33 mouse cellular contexts compared by ENCODE assay signal in the genomic region with DNA sequence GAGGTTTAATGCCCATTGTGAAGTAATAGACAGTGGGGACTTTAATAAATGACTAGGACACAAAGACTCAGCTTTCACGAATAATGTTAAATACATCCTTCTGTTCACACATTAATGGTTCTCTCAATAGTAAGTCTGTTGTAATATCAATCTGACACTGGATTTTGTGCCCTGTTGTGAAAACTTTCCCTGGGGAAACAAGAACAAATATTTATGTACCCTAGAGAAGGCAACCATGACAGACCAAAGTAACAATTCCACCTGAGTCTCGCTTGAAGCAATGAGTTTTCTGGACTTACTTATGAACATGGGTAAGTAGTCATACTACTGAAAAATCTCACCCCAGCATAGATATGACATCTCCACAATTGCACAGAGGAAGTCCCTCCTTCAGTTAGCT.
"Had no signal": no experiment of that assay in that cellular context is flagged by ENCODE, and none has a peak within 500 bp of the region (broad histone marks: within the 10 kb centered on the region; RNA-seq: fewer than 3 reads in every experiment).

No protein-coding gene starts in this region.

- H3K9me3 ChIP-seq: heart, embryonic 10.5 days; heart, embryonic 12.5 days; heart, embryonic 13.5 days; heart, embryonic 15.5 days; hindbrain, embryonic 10.5 days; hindbrain, embryonic 12.5 days; hindbrain, embryonic 13.5 days; hindbrain, embryonic 15.5 days; intestine, embryonic 15.5 days; kidney, embryonic 15.5 days had no signal

- H3K27me3 ChIP-seq: heart, embryonic 12.5 days; heart, embryonic 13.5 days; heart, embryonic 15.5 days; hindbrain, embryonic 12.5 days; hindbrain, embryonic 13.5 days; hindbrain, embryonic 15.5 days; intestine, embryonic 15.5 days; kidney, embryonic 15.5 days had no signal

- H3K4me3 ChIP-seq: heart, embryonic 10.5 days; heart, embryonic 12.5 days; heart, embryonic 13.5 days; heart, embryonic 15.5 days; hindbrain, embryonic 10.5 days; hindbrain, embryonic 12.5 days; hindbrain, embryonic 13.5 days; hindbrain, embryonic 15.5 days; intestine, embryonic 15.5 days; kidney, embryonic 15.5 days; layer of hippocampus, adult 2 months had no signal

- H3K27ac ChIP-seq: heart, embryonic 10.5 days; heart, embryonic 13.5 days; heart, embryonic 15.5 days; hindbrain, embryonic 10.5 days; hindbrain, embryonic 12.5 days; hindbrain, embryonic 13.5 days; hindbrain, embryonic 14.5 days; hindbrain, embryonic 15.5 days; hindbrain, postnatal 0 days; intestine, embryonic 15.5 days; kidney, embryonic 15.5 days; layer of hippocampus, adult 2 months had no signal

- H3K9ac ChIP-seq: heart, embryonic 12.5 days; heart, embryonic 13.5 days; heart, embryonic 15.5 days; hindbrain, embryonic 12.5 days; hindbrain, embryonic 13.5 days; hindbrain, embryonic 14.5 days; hindbrain, embryonic 15.5 days; intestine, embryonic 15.5 days; kidney, embryonic 15.5 days had no signal

- H3K4me2 ChIP-seq: heart, embryonic 11.5 days; heart, embryonic 12.5 days; heart, embryonic 13.5 days; heart, embryonic 15.5 days; hindbrain, embryonic 12.5 days; hindbrain, embryonic 13.5 days; hindbrain, embryonic 14.5 days; hindbrain, embryonic 15.5 days; intestine, embryonic 15.5 days; kidney, embryonic 15.5 days had no signal

- DNase-seq: heart, postnatal 10 days; heart, postnatal 14 days; heart, postnatal 36 days; heart, postnatal 4 days; kidney, adult 11 months; kidney, adult 18-20 months; kidney, adult 2 months; kidney, adult 8-10 months; kidney, adult 9 months; kidney, postnatal 10 days; kidney, postnatal 14 days; kidney, postnatal 25 days; kidney, postnatal 36 days; layer of hippocampus, adult 9-11 months; layer of hippocampus, postnatal 36 days had no signal

- H3K4me1 ChIP-seq: heart, embryonic 10.5 days; heart, embryonic 12.5 days; heart, embryonic 13.5 days; heart, embryonic 15.5 days; hindbrain, embryonic 13.5 days; hindbrain, embryonic 15.5 days; intestine, embryonic 15.5 days had no signal

- H3K36me3 ChIP-seq: heart, embryonic 10.5 days; heart, embryonic 12.5 days; heart, embryonic 13.5 days; heart, embryonic 15.5 days; hindbrain, embryonic 10.5 days; hindbrain, embryonic 12.5 days; hindbrain, embryonic 13.5 days; hindbrain, embryonic 15.5 days; intestine, embryonic 15.5 days; kidney, embryonic 15.5 days had no signal

- ATAC-seq: hindbrain, embryonic 16.5 days; hindbrain, postnatal 0 days; inflammation-experienced regulatory T-cells, adult 6 months; intestine, embryonic 15.5 days; intestine, embryonic 16.5 days; intestine, postnatal 0 days had no signal
